Mouse (Mus musculus) liver, embryonic 16.5 days (tissue): ENCODE measurements around the gene Dock7. TPM values are rescaled to one million over a fixed set of nuclear protein-coding genes. Genes with fewer than 3 reads are reported as not detected.
A peak's percentile ranks its signal among the peaks of the same experiment; 100 is the strongest.

Experiments
- ATAC-seq: fragments of 200-750 bp; cut with Nextera tagmentation; 2 replicates; pipeline ENCODE4 v1.8.0; 2017; ENCODE audit warnings: low read depth, mild to moderate bottlenecking, moderate number of reproducible peaks, moderate library complexity
- H3K27ac ChIP-seq: fragments of 300-500 bp; sonication (generic); 2 replicates; pipeline ENCODE4 v1.5.1; 2014; ENCODE audit warnings: mild to moderate bottlenecking, low read length
- H3K27me3 ChIP-seq: fragments of 300-500 bp; sonication (generic); 2 replicates; pipeline ENCODE4 v1.6.1; 2014; ENCODE audit warnings: low read depth, low read length, mixed read lengths; ENCODE audit not compliant: control insufficient read depth, insufficient read depth
- H3K36me3 ChIP-seq: fragments of 300-500 bp; sonication (generic); 2 replicates; pipeline ENCODE4 v1.6.1; 2014; ENCODE audit warnings: mild to moderate bottlenecking; ENCODE audit not compliant: control insufficient read depth, insufficient read depth
- H3K4me1 ChIP-seq: fragments of 300-500 bp; sonication (generic); 2 replicates; pipeline ENCODE4 v1.6.1; 2014; ENCODE audit warnings: low read depth, low read length, mixed read lengths; ENCODE audit not compliant: control insufficient read depth
- H3K4me2 ChIP-seq: fragments of 300-500 bp; sonication (generic); 2 replicates; pipeline ENCODE4 v1.6.1; 2014; ENCODE audit warnings: low read depth, low read length, mixed read lengths
- H3K4me3 ChIP-seq: fragments of 300-500 bp; sonication (generic); 2 replicates; pipeline ENCODE4 v1.5.1; 2014; ENCODE audit warnings: low read depth, mild to moderate bottlenecking, low read length
- H3K9ac ChIP-seq: fragments of 300-500 bp; sonication (generic); 2 replicates; pipeline ENCODE4 v1.6.1; 2014; ENCODE audit warnings: low read depth, low read length
- H3K9me3 ChIP-seq: fragments of 300-500 bp; sonication (generic); replicated peaks from 2 replicates; pipeline ENCODE4 v1.6.1; 2016; ENCODE audit warnings: low read length; ENCODE audit not compliant: control insufficient read depth
- WGBS: fragments of 180-500 bp; shearing (Covaris S2); extraction: QIAGEN DNeasy Blood & Tissue Kit; methylation state at CpG from one replicate; pipeline ENCODE4 v1.1.7; 2014; ENCODE audit not compliant: insufficient replicate concordance; 5-methylcytosine and 5-hydroxymethylcytosine counted together
- polyA plus RNA-seq: library from polyadenylated mRNA; unstranded; fragments of >200 nt; fragmentation: Nextera tagmentation; extraction: Ambion mirVana; gene quantifications from 2 replicates; pipeline ENCODE4 v1.2.1, GENCODE M21; 2015

The Dock7 gene
- polyA plus RNA-seq, 1 experiment from 2014 or later: 8.0 TPM

GRCm38 (mm10) chr4:99132686-99133085 is 12.0 kb upstream of the Dock7 start:
- no peaks in the 10 kb centered on the region for H3K4me1 ChIP-seq
- H3K36me3 ChIP-seq: no peaks in the 10 kb centered on the region
- no peaks in the 10 kb centered on the region for H3K9me3 ChIP-seq
- H3K9ac ChIP-seq: no peak overlapping the region
- WGBS: 54% methylated on average over 6 of the region's 6 CpGs
- H3K27ac ChIP-seq: no peak overlapping the region
- H3K27me3 ChIP-seq: no peaks in the 10 kb centered on the region
- no peak overlapping the region for H3K4me3 ChIP-seq
- no peak overlapping the region for H3K4me2 ChIP-seq
- ATAC-seq: no peak

GRCm38 (mm10) chr4:99131227-99131653 is 10.5 kb upstream of the Dock7 start:
- no peak for ATAC-seq

GRCm38 (mm10) chr4:99123546-99123945 is 2.8 kb upstream of the Dock7 start:
- ATAC-seq: no peak
- Histone ChIP-seq H3K4me3 (no peak overlapping the region), H3K4me2 (no peak overlapping the region), H3K27me3 (no peaks in the 10 kb centered on the region), H3K9me3 (no peaks in the 10 kb centered on the region), H3K4me1 (peaks cover 8% of the 10 kb centered on the region), H3K36me3 (no peaks in the 10 kb centered on the region), H3K27ac (no peak overlapping the region), H3K9ac (no peak overlapping the region)
- WGBS: 56% methylated on average over 3 of the region's 3 CpGs

More at GRCm38 (mm10) chr4:99131227-99131653, 10.5 kb upstream of the Dock7 start:
- Histone ChIP-seq H3K9me3 (no peaks in the 10 kb centered on the region), H3K27me3 (no peaks in the 10 kb centered on the region), H3K27ac (no peak overlapping the region), H3K9ac (no peak overlapping the region), H3K36me3 (no peaks in the 10 kb centered on the region), H3K4me1 (no peaks in the 10 kb centered on the region), H3K4me3 (no peak overlapping the region), H3K4me2 (no peak overlapping the region)
- 18% methylated on average over 9 of the region's 9 CpGs for WGBS

- no peak overlapping the region for H3K4me3 ChIP-seq
- no peaks in the 10 kb centered on the region for H3K36me3 ChIP-seq
- H3K27me3 ChIP-seq: no peaks in the 10 kb centered on the region
- ATAC-seq: no peak
- H3K9me3 ChIP-seq: no peaks in the 10 kb centered on the region
- 67% methylated on average over 1 of the region's 1 CpGs for whole genome bisulfite sequencing
- H3K4me1 ChIP-seq: peaks cover 8% of the 10 kb centered on the region
- H3K9ac ChIP-seq: no peak overlapping the region
- no peak overlapping the region for H3K4me2 ChIP-seq
- no peak overlapping the region for H3K27ac ChIP-seq
Measured at GRCm38 (mm10) chr4:99122786-99123185, 2.1 kb upstream of the Dock7 start.

GRCm38 (mm10) chr4:99122047-99122446 is 1.3 kb upstream of the Dock7 start:
- 62% methylated on average over 3 of the region's 3 CpGs for WGBS
- Histone ChIP-seq H3K9me3 (no peaks in the 10 kb centered on the region), H3K4me1 (peaks cover 8% of the 10 kb centered on the region), H3K36me3 (no peaks in the 10 kb centered on the region), H3K9ac (no peak overlapping the region), H3K27me3 (no peaks in the 10 kb centered on the region), H3K4me2 (no peak overlapping the region), H3K27ac (no peak overlapping the region), H3K4me3 (no peak overlapping the region)
- ATAC-seq: no peak

GRCm38 (mm10) chr4:99121123-99121755 is 524 bp upstream of the Dock7 start:
- Histone ChIP-seq H3K4me2 (peak overlapping the region; percentile 87), H3K27me3 (no peaks in the 10 kb centered on the region), H3K9me3 (no peaks in the 10 kb centered on the region), H3K9ac (peak overlapping the region; percentile 80), H3K4me1 (peaks cover 12% of the 10 kb centered on the region), H3K36me3 (no peaks in the 10 kb centered on the region), H3K4me3 (peak overlapping the region; percentile 75), H3K27ac (no peak overlapping the region)
- ATAC-seq: no peak
- 7% methylated on average over 17 of the region's 17 CpGs for WGBS

GRCm38 (mm10) chr4:99119051-99119450 is 1.7 kb downstream of the Dock7 start:
- WGBS: 24% methylated on average over 5 of the region's 5 CpGs
- Histone ChIP-seq H3K9ac (no peak overlapping the region), H3K9me3 (no peaks in the 10 kb centered on the region), H3K27ac (no peak overlapping the region), H3K27me3 (no peaks in the 10 kb centered on the region), H3K4me2 (no peak overlapping the region), H3K4me1 (peaks cover 14% of the 10 kb centered on the region), H3K36me3 (no peaks in the 10 kb centered on the region), H3K4me3 (no peak overlapping the region)
- ATAC-seq: no peak

GRCm38 (mm10) chr4:99115797-99116196 is 4.9 kb downstream of the Dock7 start:
- H3K9me3 ChIP-seq: no peaks in the 10 kb centered on the region
- H3K36me3 ChIP-seq: no peaks in the 10 kb centered on the region
- 63% methylated on average over 9 of the region's 9 CpGs for WGBS
- no peak overlapping the region for H3K4me3 ChIP-seq
- no peaks in the 10 kb centered on the region for H3K27me3 ChIP-seq
- no peak overlapping the region for H3K9ac ChIP-seq
- no peak overlapping the region for H3K4me2 ChIP-seq
- peaks cover 11% of the 10 kb centered on the region; the same call in 1 of the 2 replicates for H3K4me1 ChIP-seq
- H3K27ac ChIP-seq: no peak overlapping the region
- no peak for ATAC-seq

GRCm38 (mm10) chr4:99111670-99112069 is 9.0 kb downstream of the Dock7 start:
- WGBS: 52% methylated on average over 3 of the region's 3 CpGs
- no peak for ATAC-seq
- Histone ChIP-seq H3K27me3 (no peaks in the 10 kb centered on the region), H3K4me1 (peaks cover 6% of the 10 kb centered on the region; the same call in 1 of the 2 replicates), H3K27ac (no peak overlapping the region), H3K4me3 (no peak overlapping the region), H3K36me3 (no peaks in the 10 kb centered on the region), H3K9ac (no peak overlapping the region), H3K9me3 (no peaks in the 10 kb centered on the region), H3K4me2 (no peak overlapping the region)
